Comparison of ENCODE assay signal across 8 mouse cellular contexts in genomic region chr19:6057313-6058096, GRCm38 (mm10). TPM values are rescaled to one million over a fixed set of nuclear protein-coding genes. Genes with fewer than 3 reads are reported as not detected.
DNase-seq lines count a peak whose midpoint lies in the region; ATAC-seq and TF ChIP-seq lines count a peak whose summit lies in the region.

Mrpl49 (minus strand) TSS chr19:6057785.
Fau (plus strand) TSS chr19:6057844.

- peak within 1 kb of the TSS; percentile 78 for H3K4me2 ChIP-seq in lung, embryonic 16.5 days (ENCODE audit: low read depth, low read length)

- H3K9ac ChIP-seq in MEL (ENCODE audit: control insufficient read depth, low read depth, low read length, poor library complexity, severe bottlenecking) = peak within 1 kb of the TSS; percentile 96
- peak within 1 kb of the TSS; percentile 92 for H3K9ac ChIP-seq in lung, embryonic 16.5 days (ENCODE audit: low read length)

- H3K9me3 ChIP-seq in MEL (replicated peaks; ENCODE audit: insufficient read depth, low read length) = no peaks in the 10 kb centered on the region
- H3K9me3 ChIP-seq in lung, embryonic 16.5 days (ENCODE audit: control insufficient read depth, low read length) = no peaks in the 10 kb centered on the region

- ATAC-seq in hematopoietic stem cell, adult 5-6 weeks (replicated peaks in 1 of 2; ENCODE audit: insufficient read depth in 1 of 2, low FRiP score in 2 of 2, low TSS enrichment in 1 of 2, low read depth in 1 of 2, poor library complexity in 2 of 2, severe bottlenecking in 2 of 2) = peak; percentile 80 to 81
- peak; percentile 91 for ATAC-seq in lung, embryonic 16.5 days (ENCODE audit: low read depth)

- H3K4me3 ChIP-seq in MEL (ENCODE audit: control insufficient read depth in 1 of 2, insufficient read depth in 1 of 2, low read depth in 2 of 2, low read length in 2 of 2) = peak within 1 kb of the TSS; percentile 95
- H3K4me3 ChIP-seq in cerebellum, adult 2 months (replicated peaks; ENCODE audit: insufficient read depth, low read depth, low read length) = peak within 1 kb of the TSS; percentile 90
- peak within 1 kb of the TSS; percentile 86 for H3K4me3 ChIP-seq in lung, embryonic 16.5 days (ENCODE audit: low read length)

- 0 out of 6 replicates have a peak, but pooled peaks of 1 of the 3 experiments have one; percentile 5 for TF ChIP-seq CTCF in MEL (IDR thresholded peaks at IDR 0.05 in 2 of 3, conservative IDR thresholded peaks at IDR 0.05 in 1 of 3; ENCODE audit: control insufficient read depth in 1 of 3, insufficient read depth in 1 of 3, low read depth in 2 of 3, low read length in 3 of 3, poor library complexity in 1 of 3, severe bottlenecking in 1 of 3)
- TF ChIP-seq CTCF in cerebellum, adult 2 months (IDR thresholded peaks at IDR 0.05; ENCODE audit: borderline replicate concordance, insufficient read depth, low read depth, low read length) = no peak

- peak; percentile 88 to 98 for TF ChIP-seq POLR2A in MEL (IDR thresholded peaks at IDR 0.05; ENCODE audit: control insufficient read depth in 1 of 2, insufficient read depth in 1 of 2, low read depth in 1 of 2, low read length in 2 of 2, poor library complexity in 1 of 2)
- peak; percentile 99 for TF ChIP-seq POLR2A in cerebellum, adult 2 months (IDR thresholded peaks at IDR 0.05; ENCODE audit: borderline replicate concordance, insufficient read depth, low read length)

- H3K79me2 ChIP-seq in MEL (ENCODE audit: control insufficient read depth, insufficient read depth, low read length, poor library complexity) = peaks cover 46% of the 10 kb centered on the region

- DNase-seq in MEL (ENCODE audit: low read depth, low spot score) = peak; percentile 98
- DNase-seq in cerebellum, adult 2 months = peak; percentile 98 to 99
- peak; percentile 98 for DNase-seq in forelimb bud, embryonic 11.5 days (ENCODE audit: low read depth, low spot score)
- DNase-seq in layer of hippocampus, adult 9-10 months (ENCODE audit: low spot score) = peak; percentile 87
- DNase-seq in ovary, postnatal 10 days (ENCODE audit: low spot score) = peak; percentile 96
- peak; percentile 98 to 99 for DNase-seq in thymus, postnatal 10 days (ENCODE audit: low spot score in 2 of 2)

- TF ChIP-seq EP300 in MEL (IDR thresholded peaks at IDR 0.05; ENCODE audit: low read depth in 1 of 2, low read length in 2 of 2) = no peak

- WGBS in cerebellum, adult 2 months = under 1% methylated on average over 62 of the region's 63 CpGs
- WGBS in lung, embryonic 16.5 days = under 1% methylated on average over 63 of the region's 63 CpGs

- no peaks in the 10 kb centered on the region for H3K27me3 ChIP-seq in MEL (ENCODE audit: control insufficient read depth in 1 of 2, insufficient read depth in 2 of 2, low read length in 2 of 2)
- no peaks in the 10 kb centered on the region for H3K27me3 ChIP-seq in cerebellum, adult 2 months (ENCODE audit: control insufficient read depth, insufficient read depth, low read length)
- H3K27me3 ChIP-seq in lung, embryonic 16.5 days (ENCODE audit: control insufficient read depth, insufficient read depth, low read depth, low read length) = no peaks in the 10 kb centered on the region

- H3K36me3 ChIP-seq in MEL (ENCODE audit: control insufficient read depth in 1 of 2, insufficient read depth in 2 of 2, low read length in 2 of 2) = peaks cover 4 to 21% of the 10 kb centered on the region in 2 experiments
- H3K36me3 ChIP-seq in lung, embryonic 16.5 days (ENCODE audit: control insufficient read depth, insufficient read depth, low read length) = peaks cover 31% of the 10 kb centered on the region

- H3K4me1 ChIP-seq in MEL (ENCODE audit: control insufficient read depth in 1 of 2, insufficient read depth in 2 of 2, low read length in 2 of 2) = peaks cover 0 to 15% of the 10 kb centered on the region in 2 experiments; a peak in 1 of 4 replicates
- peaks cover 12% of the 10 kb centered on the region for H3K4me1 ChIP-seq in cerebellum, adult 2 months (ENCODE audit: control insufficient read depth, insufficient read depth, low read length)
- H3K4me1 ChIP-seq in lung, embryonic 16.5 days (replicated peaks; ENCODE audit: control insufficient read depth, insufficient read depth, low read length) = peaks cover 21% of the 10 kb centered on the region

- H3K27ac ChIP-seq in MEL (ENCODE audit: control insufficient read depth, low read depth, low read length) = peak within 1 kb of the TSS; percentile 67
- peak within 1 kb of the TSS; percentile 63 for H3K27ac ChIP-seq in cerebellum, adult 2 months (ENCODE audit: insufficient read depth, low read length)
- H3K27ac ChIP-seq in lung, embryonic 16.5 days (ENCODE audit: low read length) = peak within 1 kb of the TSS; percentile 70

- TF ChIP-seq RAD21 in MEL (IDR thresholded peaks at IDR 0.05; ENCODE audit: low read depth, low read length) = no peak

TF ChIP-seq in MEL, 35 proteins besides CTCF, POLR2A, EP300 and RAD21 (continues in another document):
- TF ChIP-seq RCOR1 (IDR thresholded peaks at IDR 0.05; ENCODE audit: low read depth, low read length) (no peak), ZNF384 (IDR thresholded peaks at IDR 0.05; ENCODE audit: low read depth, low read length) (no peak), CHD2 (IDR thresholded peaks at IDR 0.05; ENCODE audit: low read length) (no peak), GABPA (IDR thresholded peaks at IDR 0.05; ENCODE audit: low read depth, low read length) (no peak), NELFE (IDR thresholded peaks at IDR 0.05; ENCODE audit: low read depth, low read length) (peak; percentile 97), KAT2A (conservative IDR thresholded peaks at IDR 0.05; ENCODE audit: low read depth, low read length) (peak; percentile 71; the same call in 1 of the 2 replicates), MEF2A (IDR thresholded peaks at IDR 0.05; ENCODE audit: extremely low read depth, insufficient replicate concordance, low read depth, low read length, poor library complexity, severe bottlenecking) (no peak), HCFC1 (IDR thresholded peaks at IDR 0.05; ENCODE audit: low read depth, low read length) (peak; percentile 95), GATA1 (IDR thresholded peaks at IDR 0.05; ENCODE audit: low read depth, low read length) (no peak), MAZ (IDR thresholded peaks at IDR 0.05; ENCODE audit: low read depth, low read length) (no peak), USF1 (IDR thresholded peaks at IDR 0.05; ENCODE audit: low read depth, low read length) (no peak), E2F4 (IDR thresholded peaks at IDR 0.05; ENCODE audit: borderline replicate concordance, low read depth, low read length) (peak; percentile 11; the same call in 1 of the 2 replicates), TBP (IDR thresholded peaks at IDR 0.05; ENCODE audit: low read depth, low read length) (peak; percentile 87), POLR2AphosphoS2 (IDR thresholded peaks at IDR 0.05; ENCODE audit: low read length) (peak; percentile 95), ZC3H11A (IDR thresholded peaks at IDR 0.05; ENCODE audit: low read depth, low read length) (no peak), CHD1 (IDR thresholded peaks at IDR 0.05; ENCODE audit: low read depth, low read length) (no peak), TAL1 (IDR thresholded peaks at IDR 0.05; ENCODE audit: low read length) (no peak), USF2 (IDR thresholded peaks at IDR 0.05; ENCODE audit: borderline replicate concordance in 1 of 2, insufficient read depth in 1 of 2, low read depth in 1 of 2, low read length in 2 of 2) (no peak), MYB (IDR thresholded peaks at IDR 0.05; ENCODE audit: low read depth, low read length) (no peak), ZMIZ1 (IDR thresholded peaks at IDR 0.05; ENCODE audit: low read depth, low read length) (peak; percentile 74), TCF12 (IDR thresholded peaks at IDR 0.05; ENCODE audit: low read depth, low read length) (peak; percentile 70; the same call in 1 of the 2 replicates), MAX (IDR thresholded peaks at IDR 0.05; ENCODE audit: low read length) (peak; percentile 29; the same call in 1 of the 2 replicates), BHLHE40 (IDR thresholded peaks at IDR 0.05; ENCODE audit: borderline replicate concordance, low read depth, low read length) (no peak), MXI1 (IDR thresholded peaks at IDR 0.05; ENCODE audit: low read depth, low read length) (no peak; the same call in none of the 2 replicates), POLR2AphosphoS5 (IDR thresholded peaks at IDR 0.05; ENCODE audit: borderline replicate concordance, low read depth, low read length) (peak; percentile 73; the same call in 1 of the 2 replicates), SIN3A (IDR thresholded peaks at IDR 0.05; ENCODE audit: low read length) (peak; percentile 59), MYC (IDR thresholded peaks at IDR 0.05; ENCODE audit: low read depth, low read length) (peak; percentile 58; the same call in 1 of the 2 replicates), ETS1 (IDR thresholded peaks at IDR 0.05; ENCODE audit: low read depth, low read length) (no peak), MAFK (IDR thresholded peaks at IDR 0.05; ENCODE audit: borderline replicate concordance, low read depth, low read length) (no peak), NRF1 (IDR thresholded peaks at IDR 0.05; ENCODE audit: insufficient read depth, low read depth, low read length, poor library complexity, severe bottlenecking) (peak; percentile 93), SMC3 (IDR thresholded peaks at IDR 0.05; ENCODE audit: low read depth, low read length) (no peak), ZKSCAN1 (IDR thresholded peaks at IDR 0.05; ENCODE audit: low read depth, low read length) (no peak), JUND (IDR thresholded peaks at IDR 0.05; ENCODE audit: low read depth, low read length) (no peak), ELF1 (IDR thresholded peaks at IDR 0.05; ENCODE audit: low read depth, low read length) (peak; percentile 84)

RNA-seq across cellular contexts. Expression of gene Mrpl49, which starts in this region (rescaled TPM):
- total RNA-seq in MEL (2012; rRNA removed) = 65.1 and 81.6 TPM in 2 replicates
- polyA plus RNA-seq in MEL (2012; ENCODE audit: insufficient read depth in 1 of 2, insufficient read length in 2 of 2, low read depth in 1 of 2, low replicate concordance in 2 of 2, missing spikeins in 1 of 2) = 10 to 100 TPM in 1 of 2 experiments, not detected in 1; 98.7 TPM
- polyA plus RNA-seq in cerebellum, adult 2 months (2012; rRNA removed) = 48.7 and 51.5 TPM in 2 replicates
- 37.0 and 38.9 TPM in 2 replicates for total RNA-seq in hematopoietic stem cell, adult 5-6 weeks (2017)
- 72.9 and 74.6 TPM in 2 replicates for polyA plus RNA-seq in lung, embryonic 16.5 days (2015; fragmentation: Nextera tagmentation; extraction: Ambion mirVana)

RNA-seq across cellular contexts. Expression of gene Fau, which starts in this region (rescaled TPM):
- total RNA-seq in MEL (2012; rRNA removed) = 2,020 and 2,413 TPM in 2 replicates
- 1,000 to 10,000 TPM in 1 of 2 experiments, not detected in 1; 2,967 TPM for polyA plus RNA-seq in MEL (2012; ENCODE audit: insufficient read depth in 1 of 2, insufficient read length in 2 of 2, low read depth in 1 of 2, low replicate concordance in 2 of 2, missing spikeins in 1 of 2)
- 792 and 828 TPM in 2 replicates for polyA plus RNA-seq in cerebellum, adult 2 months (2012; rRNA removed)
- total RNA-seq in hematopoietic stem cell, adult 5-6 weeks (2017) = 1,306 and 2,041 TPM in 2 replicates
- 757 and 774 TPM in 2 replicates for polyA plus RNA-seq in lung, embryonic 16.5 days (2015; fragmentation: Nextera tagmentation; extraction: Ambion mirVana)

Comparison
In these comparisons a context has a peak if more than half of its experiments do, and no peak if none do; other contexts are left out.
1. Peak in every context shown above with its lines: DNase-seq, ATAC-seq, H3K4me3 ChIP-seq and H3K27ac ChIP-seq.